Mouse (Mus musculus): Measurements from ENCODE around the gene Anp32a. TPM values are rescaled to one million over a fixed set of nuclear protein-coding genes. Genes with fewer than 3 reads are reported as not detected.

Gene Anp32a
- polyA plus RNA-seq, 1 experiment from 2014 or later, result 82.1 TPM

DNA sequence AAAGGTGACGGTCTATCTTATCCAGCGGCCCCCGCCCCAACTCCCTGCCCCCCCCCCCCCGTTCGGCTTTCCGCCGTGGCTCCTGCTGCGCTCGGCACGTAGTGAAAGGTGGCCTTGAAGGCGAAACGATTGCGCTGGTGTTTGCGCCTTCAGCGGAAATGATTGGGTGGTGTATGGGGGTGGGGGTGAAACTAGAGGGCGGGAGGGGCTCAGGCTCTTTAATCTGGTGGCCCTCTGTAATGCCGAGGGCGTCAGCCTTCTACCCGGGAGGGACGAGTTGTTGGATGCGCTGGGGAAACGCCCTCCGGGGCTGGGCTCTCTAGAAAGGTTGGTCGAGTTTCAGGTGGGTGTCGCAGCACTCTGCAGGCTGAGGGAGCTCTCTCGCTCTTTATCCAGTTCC lies 3.5 kb downstream of the Anp32a start:
- Histone ChIP-seq H3K9ac (replicated peaks; ENCODE audit: low read length) (peak overlapping the region; percentile 86), H3K36me3 (ENCODE audit: control insufficient read depth, insufficient read depth, low read length) (no peaks in the 10 kb centered on the region), H3K4me3 (replicated peaks; ENCODE audit: low read depth, low read length) (peak overlapping the region; percentile 85), H3K4me1 (ENCODE audit: control insufficient read depth, insufficient read depth, low read length) (peaks cover 28% of the 10 kb centered on the region), H3K4me2 (ENCODE audit: low read length) (peak overlapping the region; percentile 66), H3K9me3 (ENCODE audit: control insufficient read depth, low read length) (no peaks in the 10 kb centered on the region), H3K27me3 (ENCODE audit: control insufficient read depth, insufficient read depth, low read length) (no peaks in the 10 kb centered on the region), H3K27ac (replicated peaks; ENCODE audit: low read depth, low read length) (peak overlapping the region; percentile 98)
- DNase-seq (peak; percentile 66), ATAC-seq (ENCODE audit: low FRiP score, low TSS enrichment) (peak; percentile 3; the same call in 1 of the 2 replicates)
- WGBS, result 1% methylated on average over 26 of the region's 26 CpGs

DNA sequence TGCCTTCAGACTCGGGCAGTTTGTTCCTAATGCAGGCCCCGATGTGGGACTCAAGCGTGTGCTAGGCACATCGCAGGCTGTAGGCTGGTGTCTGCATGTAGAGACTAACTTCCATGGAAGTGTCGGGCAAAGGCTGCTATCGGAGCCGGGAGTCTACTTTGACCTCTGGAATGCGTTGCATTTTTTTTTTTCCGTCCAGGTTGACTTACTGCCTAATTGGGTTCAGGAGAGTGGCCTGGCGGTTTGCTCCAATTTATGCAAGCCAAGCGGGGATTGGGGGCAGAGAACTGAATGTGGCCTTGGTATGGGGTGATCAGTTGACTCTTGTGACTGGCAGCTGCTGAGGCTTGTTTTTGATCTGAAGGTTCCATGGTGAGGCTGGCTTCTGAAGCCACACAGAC lies 4.0 kb downstream of the Anp32a start:
- no peaks in the 10 kb centered on the region for H3K36me3 ChIP-seq (ENCODE audit: control insufficient read depth, insufficient read depth, low read length)
- ATAC-seq (ENCODE audit: low FRiP score, low TSS enrichment) (no peak), DNase-seq (peak; percentile 59)
- H3K9me3 ChIP-seq (ENCODE audit: control insufficient read depth, low read length), result no peaks in the 10 kb centered on the region
- peak overlapping the region; percentile 85 for H3K4me3 ChIP-seq (replicated peaks; ENCODE audit: low read depth, low read length)
- H3K27ac ChIP-seq (replicated peaks; ENCODE audit: low read depth, low read length), result peak overlapping the region; percentile 98
- no peaks in the 10 kb centered on the region for H3K27me3 ChIP-seq (ENCODE audit: control insufficient read depth, insufficient read depth, low read length)
- H3K4me2 ChIP-seq (ENCODE audit: low read length), result peak overlapping the region; percentile 66
- peak overlapping the region; percentile 86 for H3K9ac ChIP-seq (replicated peaks; ENCODE audit: low read length)
- 5% methylated on average over 11 of the region's 11 CpGs for whole genome bisulfite sequencing
- H3K4me1 ChIP-seq (ENCODE audit: control insufficient read depth, insufficient read depth, low read length), result peaks cover 32% of the 10 kb centered on the region

DNA sequence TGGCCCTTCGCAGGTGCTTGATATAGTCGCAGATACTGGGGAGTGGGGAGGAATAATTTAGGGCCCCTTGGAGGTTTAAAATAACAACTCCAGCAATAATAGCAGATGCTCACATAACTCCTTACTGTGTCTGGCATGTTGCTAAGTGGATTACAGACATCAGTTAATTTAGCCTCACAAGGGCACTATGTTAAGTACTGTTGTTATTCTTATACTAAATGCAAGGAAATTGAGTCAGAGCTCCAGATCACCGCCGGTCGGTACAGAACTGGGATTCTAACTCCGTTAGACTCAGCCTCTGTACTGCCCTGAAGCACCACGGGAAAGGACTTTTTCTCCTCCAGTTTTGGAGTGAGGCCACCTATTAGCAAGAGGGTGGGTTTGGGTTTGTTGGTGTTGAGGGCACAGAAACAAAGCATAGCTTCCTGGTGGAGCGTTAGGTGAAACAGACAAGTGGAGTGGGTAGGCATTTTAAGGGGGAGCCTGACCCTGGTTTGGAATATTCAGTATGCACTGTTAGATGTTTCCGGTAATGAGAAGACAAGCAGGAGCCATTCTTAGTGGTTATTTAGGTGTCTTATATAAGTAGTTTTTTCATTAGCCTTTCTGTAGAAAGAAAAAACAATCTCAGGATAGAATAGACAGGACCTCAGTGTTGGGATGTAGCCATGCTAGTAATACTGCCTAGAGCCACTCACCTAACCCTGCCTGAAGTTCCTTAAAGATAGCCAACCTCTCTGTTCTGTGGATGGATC lies 4.7 kb downstream of the Anp32a start:
- Histone ChIP-seq H3K27me3 (ENCODE audit: control insufficient read depth, insufficient read depth, low read length) (no peaks in the 10 kb centered on the region), H3K4me3 (replicated peaks; ENCODE audit: low read depth, low read length) (peak overlapping the region; percentile 85; the same call in 1 of the 2 replicates), H3K36me3 (ENCODE audit: control insufficient read depth, insufficient read depth, low read length) (no peaks in the 10 kb centered on the region), H3K27ac (replicated peaks; ENCODE audit: low read depth, low read length) (no peak overlapping the region; the same call in 1 of the 2 replicates), H3K4me2 (ENCODE audit: low read length) (peak overlapping the region; percentile 66), H3K9me3 (ENCODE audit: control insufficient read depth, low read length) (no peaks in the 10 kb centered on the region), H3K9ac (replicated peaks; ENCODE audit: low read length) (no peak overlapping the region), H3K4me1 (ENCODE audit: control insufficient read depth, insufficient read depth, low read length) (peaks cover 36% of the 10 kb centered on the region)
- DNase-seq (no peak), ATAC-seq (ENCODE audit: low FRiP score, low TSS enrichment) (no peak)
- 51% methylated on average over 9 of the region's 9 CpGs for WGBS

GRCm38 (mm10) chr9:62346388-62346679 lies 5.2 kb downstream of the Anp32a start:
- peaks cover 36% of the 10 kb centered on the region for H3K4me1 ChIP-seq (ENCODE audit: control insufficient read depth, insufficient read depth, low read length)
- no peaks in the 10 kb centered on the region for H3K9me3 ChIP-seq (ENCODE audit: control insufficient read depth, low read length)
- peak overlapping the region; percentile 66 for H3K4me2 ChIP-seq (ENCODE audit: low read length)
- no peak for ATAC-seq (ENCODE audit: low FRiP score, low TSS enrichment)
- DNase-seq, result no peak
- H3K4me3 ChIP-seq (replicated peaks; ENCODE audit: low read depth, low read length), result no peak overlapping the region
- no peaks in the 10 kb centered on the region for H3K36me3 ChIP-seq (ENCODE audit: control insufficient read depth, insufficient read depth, low read length)
- H3K9ac ChIP-seq (replicated peaks; ENCODE audit: low read length), result 0 out of 2 replicates have a peak overlapping the region, but pooled peaks have one; percentile 31
- WGBS, result 71% methylated on average over 6 of the region's 6 CpGs
- H3K27ac ChIP-seq (replicated peaks; ENCODE audit: low read depth, low read length), result no peak overlapping the region
- no peaks in the 10 kb centered on the region for H3K27me3 ChIP-seq (ENCODE audit: control insufficient read depth, insufficient read depth, low read length)

- no peak for ATAC-seq (ENCODE audit: low FRiP score, low TSS enrichment)
- Histone ChIP-seq H3K9me3 (ENCODE audit: control insufficient read depth, low read length) (no peaks in the 10 kb centered on the region), H3K9ac (replicated peaks; ENCODE audit: low read length) (no peak overlapping the region), H3K36me3 (ENCODE audit: control insufficient read depth, insufficient read depth, low read length) (no peaks in the 10 kb centered on the region), H3K4me1 (ENCODE audit: control insufficient read depth, insufficient read depth, low read length) (peaks cover 36% of the 10 kb centered on the region), H3K27me3 (ENCODE audit: control insufficient read depth, insufficient read depth, low read length) (no peaks in the 10 kb centered on the region), H3K4me3 (replicated peaks; ENCODE audit: low read depth, low read length) (no peak overlapping the region), H3K27ac (replicated peaks; ENCODE audit: low read depth, low read length) (no peak overlapping the region), H3K4me2 (ENCODE audit: low read length) (no peak overlapping the region)
- WGBS, result 78% methylated on average over 5 of the region's 5 CpGs
- DNase-seq, result no peak
Measured at GRCm38 (mm10) chr9:62347201-62347600, 6.1 kb downstream of the Anp32a start.

GRCm38 (mm10) chr9:62348050-62348449 lies 7.0 kb downstream of the Anp32a start:
- Histone ChIP-seq H3K36me3 (ENCODE audit: control insufficient read depth, insufficient read depth, low read length) (no peaks in the 10 kb centered on the region), H3K4me1 (ENCODE audit: control insufficient read depth, insufficient read depth, low read length) (peaks cover 36% of the 10 kb centered on the region), H3K4me2 (ENCODE audit: low read length) (no peak overlapping the region), H3K4me3 (replicated peaks; ENCODE audit: low read depth, low read length) (no peak overlapping the region), H3K27me3 (ENCODE audit: control insufficient read depth, insufficient read depth, low read length) (no peaks in the 10 kb centered on the region), H3K9ac (replicated peaks; ENCODE audit: low read length) (no peak overlapping the region), H3K27ac (replicated peaks; ENCODE audit: low read depth, low read length) (no peak overlapping the region), H3K9me3 (ENCODE audit: control insufficient read depth, low read length) (no peaks in the 10 kb centered on the region)
- no peak for ATAC-seq (ENCODE audit: low FRiP score, low TSS enrichment)
- DNase-seq, result no peak
- WGBS, result 81% methylated on average over 10 of the region's 10 CpGs

- Histone ChIP-seq H3K4me1 (ENCODE audit: control insufficient read depth, insufficient read depth, low read length) (peaks cover 36% of the 10 kb centered on the region), H3K9me3 (ENCODE audit: control insufficient read depth, low read length) (no peaks in the 10 kb centered on the region), H3K27me3 (ENCODE audit: control insufficient read depth, insufficient read depth, low read length) (no peaks in the 10 kb centered on the region), H3K4me3 (replicated peaks; ENCODE audit: low read depth, low read length) (no peak overlapping the region), H3K36me3 (ENCODE audit: control insufficient read depth, insufficient read depth, low read length) (no peaks in the 10 kb centered on the region), H3K27ac (replicated peaks; ENCODE audit: low read depth, low read length) (no peak overlapping the region), H3K4me2 (ENCODE audit: low read length) (no peak overlapping the region), H3K9ac (replicated peaks; ENCODE audit: low read length) (no peak overlapping the region)
- DNase-seq (no peak), ATAC-seq (ENCODE audit: low FRiP score, low TSS enrichment) (no peak)
- 79% methylated on average over 6 of the region's 6 CpGs for WGBS
Measured at GRCm38 (mm10) chr9:62348467-62348985, 7.4 kb downstream of the Anp32a start.

DNA sequence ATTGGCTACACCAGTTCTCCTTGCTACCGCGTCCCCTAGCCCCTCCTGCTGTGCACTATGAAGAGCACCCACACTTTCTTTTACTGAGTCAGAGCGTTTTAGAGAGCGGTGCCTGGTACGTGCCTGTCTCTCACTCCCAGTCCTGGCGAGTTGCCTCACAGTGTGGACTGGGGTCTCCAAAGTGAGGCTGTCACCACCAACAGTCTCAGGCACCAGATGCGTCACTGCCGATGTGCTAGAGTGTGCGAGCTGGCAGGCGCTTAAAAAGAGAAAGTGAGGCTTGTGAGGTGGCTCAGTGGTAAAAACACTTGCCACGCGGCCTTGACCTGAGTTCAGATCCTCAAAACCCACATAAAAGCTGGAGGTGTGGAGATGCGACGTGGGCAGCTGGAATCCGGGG lies 8.2 kb downstream of the Anp32a start:
- H3K27ac ChIP-seq (replicated peaks; ENCODE audit: low read depth, low read length), result no peak overlapping the region
- H3K36me3 ChIP-seq (ENCODE audit: control insufficient read depth, insufficient read depth, low read length), result no peaks in the 10 kb centered on the region
- H3K4me1 ChIP-seq (ENCODE audit: control insufficient read depth, insufficient read depth, low read length), result peaks cover 36% of the 10 kb centered on the region
- H3K4me3 ChIP-seq (replicated peaks; ENCODE audit: low read depth, low read length), result no peak overlapping the region
- WGBS, result 59% methylated on average over 15 of the region's 15 CpGs
- H3K9ac ChIP-seq (replicated peaks; ENCODE audit: low read length), result no peak overlapping the region
- DNase-seq (no peak), ATAC-seq (ENCODE audit: low FRiP score, low TSS enrichment) (no peak)
- H3K27me3 ChIP-seq (ENCODE audit: control insufficient read depth, insufficient read depth, low read length), result no peaks in the 10 kb centered on the region
- H3K9me3 ChIP-seq (ENCODE audit: control insufficient read depth, low read length), result no peaks in the 10 kb centered on the region
- no peak overlapping the region for H3K4me2 ChIP-seq (ENCODE audit: low read length)

- DNase-seq, result no peak
- WGBS, result 73% methylated on average over 2 of the region's 2 CpGs
- H3K4me1 ChIP-seq (ENCODE audit: control insufficient read depth, insufficient read depth, low read length), result peaks cover 28% of the 10 kb centered on the region
Measured at GRCm38 (mm10) chr9:62350721-62351120, 9.6 kb downstream of the Anp32a start.

More at GRCm38 (mm10) chr9:62350721-62351120, 9.6 kb downstream of the Anp32a start:
- Histone ChIP-seq H3K27me3 (ENCODE audit: control insufficient read depth, insufficient read depth, low read length) (no peaks in the 10 kb centered on the region), H3K4me3 (replicated peaks; ENCODE audit: low read depth, low read length) (no peak overlapping the region), H3K27ac (replicated peaks; ENCODE audit: low read depth, low read length) (no peak overlapping the region), H3K9ac (replicated peaks; ENCODE audit: low read length) (no peak overlapping the region), H3K4me2 (ENCODE audit: low read length) (no peak overlapping the region), H3K36me3 (ENCODE audit: control insufficient read depth, insufficient read depth, low read length) (peaks cover 4% of the 10 kb centered on the region; the same call in 1 of the 2 replicates), H3K9me3 (ENCODE audit: control insufficient read depth, low read length) (no peaks in the 10 kb centered on the region)
- no peak for ATAC-seq (ENCODE audit: low FRiP score, low TSS enrichment)

Measured in midbrain, embryonic 14.5 days (tissue).